Mouse (Mus musculus) limb, embryonic 14.5 days (tissue): ENCODE results near the gene Hormad2. TPM values are rescaled to one million over a fixed set of nuclear protein-coding genes. Genes with fewer than 3 reads are reported as not detected.

Source experiments
- ATAC-seq: fragments of 200-750 bp; cut with Nextera tagmentation; 2 replicates; pipeline ENCODE4 v1.8.0; 2017; ENCODE audit warnings: low read depth, moderate number of reproducible peaks, moderate TSS enrichment; ENCODE audit not compliant: low FRiP score
- DNase-seq: peaks from one replicate; pipeline ENCODE4 v3.0.0-alpha.2; 2015; ENCODE audit warnings: low spot score
- H3K27ac ChIP-seq: fragments of 300-500 bp; sonication (generic); replicated peaks from 2 replicates; pipeline ENCODE4 v1.5.1; 2014; ENCODE audit warnings: low read depth, mild to moderate bottlenecking, low read length, moderate library complexity, mixed read lengths
- H3K27me3 ChIP-seq: fragments of 300-500 bp; sonication (generic); 2 replicates; pipeline ENCODE4 v1.6.1; 2014; ENCODE audit warnings: low read length, mixed read lengths; ENCODE audit not compliant: control insufficient read depth, insufficient read depth
- H3K36me3 ChIP-seq: fragments of 300-500 bp; sonication (generic); 2 replicates; pipeline ENCODE4 v1.6.1; 2014; ENCODE audit warnings: mild to moderate bottlenecking, low read length, moderate library complexity, mixed read lengths; ENCODE audit not compliant: control insufficient read depth, insufficient read depth
- H3K4me1 ChIP-seq: fragments of 300-500 bp; sonication (generic); 2 replicates; pipeline ENCODE4 v1.6.1; 2014; ENCODE audit warnings: antibody characterized with exemption, low read length, mixed read lengths; ENCODE audit not compliant: control insufficient read depth, insufficient read depth
- H3K4me2 ChIP-seq: fragments of 300-500 bp; sonication (generic); replicated peaks from 2 replicates; pipeline ENCODE4 v1.6.1; 2014; ENCODE audit warnings: low read depth, mild to moderate bottlenecking, low read length, moderate library complexity; ENCODE audit not compliant: severe bottlenecking
- H3K4me3 ChIP-seq: fragments of 300-500 bp; sonication (generic); replicated peaks from 2 replicates; pipeline ENCODE4 v1.5.1; 2014; ENCODE audit warnings: low read length
- H3K9ac ChIP-seq: fragments of 300-500 bp; sonication (generic); 2 replicates; pipeline ENCODE4 v1.6.1; 2014; ENCODE audit warnings: mild to moderate bottlenecking, low read depth, low read length, moderate library complexity; ENCODE audit not compliant: severe bottlenecking
- H3K9me3 ChIP-seq: fragments of 300-500 bp; sonication (generic); 2 replicates; pipeline ENCODE4 v1.6.1; 2016; ENCODE audit warnings: low read length; ENCODE audit not compliant: control insufficient read depth
- POLR2A ChIP-seq: fragments of 200-500 bp; IDR thresholded peaks from 2 replicates; pipeline ENCODE4 v1.8.0; 2012; ENCODE audit warnings: inconsistent platforms, mild to moderate bottlenecking, moderate library complexity, borderline replicate concordance; ENCODE audit not compliant: insufficient read depth, insufficient read length; ENCODE audit errors: extremely low read depth
- WGBS: fragments of 180-500 bp; shearing (Covaris S2); extraction: QIAGEN DNeasy Blood & Tissue Kit; methylation state at CpG from one replicate; pipeline ENCODE4 v1.1.7; 2014; 5-methylcytosine and 5-hydroxymethylcytosine counted together
- polyA plus RNA-seq, 2 experiments: library from polyadenylated mRNA; depleted of rRNA in 1 of 2; stranded (reverse) in 1 of 2; unstranded in 1 of 2; fragments of >200 nt; fragmentation: Nextera tagmentation in 1 of 2; extraction: Ambion mirVana in 1 of 2; gene quantifications; 2 replicates each; pipeline versions ENCODE4 v1.2.1 to v1.2.3; 2012 to 2014

Hormad2 gene
- polyA plus RNA-seq, 2 experiments: 0.23 to 0.25 TPM

GRCm38 (mm10) chr11:4299191-4299590 is 141.7 kb downstream of the Hormad2 start:
- H3K4me3 ChIP-seq: no peak overlapping the region

GRCm38 (mm10) chr11:4298615-4299014 is 142.3 kb downstream of the Hormad2 start:
- ATAC-seq (no peak), DNase-seq (no peak)
- 45% methylated on average over 7 of the region's 7 CpGs for WGBS
- H3K27me3 ChIP-seq: no peaks in the 10 kb centered on the region
- H3K4me2 ChIP-seq: no peak overlapping the region
- H3K4me3 ChIP-seq: no peak overlapping the region
- no peaks in the 10 kb centered on the region for H3K9me3 ChIP-seq
- H3K36me3 ChIP-seq: no peaks in the 10 kb centered on the region
- H3K27ac ChIP-seq: no peak overlapping the region
- H3K9ac ChIP-seq: no peak overlapping the region
- peaks cover 20% of the 10 kb centered on the region for H3K4me1 ChIP-seq
- TF ChIP-seq POLR2A: no peak

More at GRCm38 (mm10) chr11:4299191-4299590, 141.7 kb downstream of the Hormad2 start:
- no peak overlapping the region for H3K27ac ChIP-seq
- no peak for TF ChIP-seq POLR2A
- H3K27me3 ChIP-seq: no peaks in the 10 kb centered on the region
- H3K4me2 ChIP-seq: no peak overlapping the region
- WGBS: 39% methylated on average over 12 of the region's 12 CpGs
- DNase-seq (no peak), ATAC-seq (no peak)
- H3K4me1 ChIP-seq: peaks cover 20% of the 10 kb centered on the region
- no peaks in the 10 kb centered on the region for H3K36me3 ChIP-seq
- no peak overlapping the region for H3K9ac ChIP-seq
- no peaks in the 10 kb centered on the region for H3K9me3 ChIP-seq

- no peak overlapping the region for H3K4me3 ChIP-seq
- ATAC-seq (no peak), DNase-seq (no peak)
- no peak for TF ChIP-seq POLR2A
- no peak overlapping the region for H3K9ac ChIP-seq
- no peaks in the 10 kb centered on the region for H3K36me3 ChIP-seq
- H3K9me3 ChIP-seq: no peaks in the 10 kb centered on the region
- no peak overlapping the region for H3K4me2 ChIP-seq
- no peak overlapping the region for H3K27ac ChIP-seq
- no peaks in the 10 kb centered on the region for H3K27me3 ChIP-seq
- WGBS: 57% methylated on average over 3 of the region's 3 CpGs
- H3K4me1 ChIP-seq: peaks cover 18% of the 10 kb centered on the region
Measured at GRCm38 (mm10) chr11:4297753-4298152, 143.2 kb downstream of the Hormad2 start.

GRCm38 (mm10) chr11:4296610-4297275 is 144.2 kb downstream of the Hormad2 start:
- TF ChIP-seq POLR2A: no peak
- Histone ChIP-seq H3K9ac (no peak overlapping the region), H3K9me3 (no peaks in the 10 kb centered on the region), H3K4me2 (no peak overlapping the region), H3K27ac (no peak overlapping the region), H3K27me3 (no peaks in the 10 kb centered on the region), H3K4me1 (peaks cover 18% of the 10 kb centered on the region), H3K36me3 (no peaks in the 10 kb centered on the region), H3K4me3 (no peak overlapping the region)
- DNase-seq (no peak), ATAC-seq (no peak)
- 66% methylated on average over 10 of the region's 10 CpGs for WGBS

Other genes starting within 250 kb of the Hormad2 start
- 10.6 and 12.4 TPM in 2 replicates for gene Castor1, start 222.9 kb downstream of the Hormad2 start, polyA plus RNA-seq (2012; rRNA removed)
- gene Castor1, start 222.9 kb downstream of the Hormad2 start, polyA plus RNA-seq (2014; fragmentation: Nextera tagmentation; extraction: Ambion mirVana): 10.3 and 13.9 TPM in 2 replicates
- 0.26 and 0.33 TPM in 2 replicates for gene Osm, start 204.7 kb downstream of the Hormad2 start, polyA plus RNA-seq (2012; rRNA removed)
- 0.17 and 0.18 TPM in 2 replicates for gene Osm, start 204.7 kb downstream of the Hormad2 start, polyA plus RNA-seq (2014; fragmentation: Nextera tagmentation; extraction: Ambion mirVana)
- gene Lif, start 183.5 kb downstream of the Hormad2 start, polyA plus RNA-seq (2012; rRNA removed): 0.89 and 1.4 TPM in 2 replicates
- gene Lif, start 183.5 kb downstream of the Hormad2 start, polyA plus RNA-seq (2014; fragmentation: Nextera tagmentation; extraction: Ambion mirVana): 0.26 and 0.50 TPM in 2 replicates
- gene Mtmr3, start 153.8 kb upstream of the Hormad2 start, polyA plus RNA-seq (2012; rRNA removed): 33.9 and 38.0 TPM in 2 replicates
- gene Mtmr3, start 153.8 kb upstream of the Hormad2 start, polyA plus RNA-seq (2014; fragmentation: Nextera tagmentation; extraction: Ambion mirVana): 29.4 and 33.6 TPM in 2 replicates
- not detected in 2 replicates for gene Gm11032, start 179.0 kb upstream of the Hormad2 start, polyA plus RNA-seq (2012; rRNA removed)
- not detected in 2 replicates for gene Gm11032, start 179.0 kb upstream of the Hormad2 start, polyA plus RNA-seq (2014; fragmentation: Nextera tagmentation; extraction: Ambion mirVana)
- gene Ascc2, start 196.6 kb upstream of the Hormad2 start, polyA plus RNA-seq (2012; rRNA removed): 30.8 and 33.3 TPM in 2 replicates
- 32.6 and 33.1 TPM in 2 replicates for gene Ascc2, start 196.6 kb upstream of the Hormad2 start, polyA plus RNA-seq (2014; fragmentation: Nextera tagmentation; extraction: Ambion mirVana)